Mouse (Mus musculus): ENCODE measurements around the gene Rapgef6. TPM values are rescaled to one million over a fixed set of nuclear protein-coding genes. Genes with fewer than 3 reads are reported as not detected.
A peak's percentile ranks its signal among the peaks of the same experiment; 100 is the strongest.

Rapgef6 gene
- polyA plus RNA-seq, 1 experiment from 2014 or later: 23.9 TPM

GRCm38 (mm10) chr11:54739012-54739750 lies 216.5 kb downstream of the Rapgef6 start:
- DNase-seq (no peak), ATAC-seq (ENCODE audit: low read depth) (peak; percentile 53; the same call in 1 of the 2 replicates)

GRCm38 (mm10) chr11:54741330-54741729 lies 218.7 kb downstream of the Rapgef6 start:
- Histone ChIP-seq H3K27ac (no peak overlapping the region), H3K4me3 (replicated peaks) (no peak overlapping the region), H3K27me3 (no peaks in the 10 kb centered on the region), H3K9me3 (replicated peaks) (no peaks in the 10 kb centered on the region), H3K36me3 (peaks cover 19% of the 10 kb centered on the region), H3K4me2 (no peak overlapping the region), H3K4me1 (replicated peaks) (peaks cover 17% of the 10 kb centered on the region), H3K9ac (no peak overlapping the region)
- DNase-seq: no peak
- WGBS (ENCODE audit: insufficient replicate concordance): 56% methylated on average over 2 of the region's 2 CpGs
- no peak for ATAC-seq (ENCODE audit: low read depth)

More at GRCm38 (mm10) chr11:54739012-54739750, 216.5 kb downstream of the Rapgef6 start:
- Histone ChIP-seq H3K9me3 (replicated peaks) (no peaks in the 10 kb centered on the region), H3K9ac (no peak overlapping the region), H3K4me2 (no peak overlapping the region), H3K27ac (no peak overlapping the region), H3K4me1 (replicated peaks) (peaks cover 19% of the 10 kb centered on the region), H3K27me3 (no peaks in the 10 kb centered on the region), H3K4me3 (replicated peaks) (no peak overlapping the region), H3K36me3 (peaks cover 19% of the 10 kb centered on the region)
- 74% methylated on average over 4 of the region's 4 CpGs for WGBS (ENCODE audit: insufficient replicate concordance)

GRCm38 (mm10) chr11:54744231-54744630 lies 221.6 kb downstream of the Rapgef6 start:
- peaks cover 5% of the 10 kb centered on the region for H3K4me1 ChIP-seq (replicated peaks)
- H3K27ac ChIP-seq: no peak overlapping the region
- no peak overlapping the region for H3K4me2 ChIP-seq
- WGBS (ENCODE audit: insufficient replicate concordance): 74% methylated on average over 1 of the region's 1 CpGs
- no peak overlapping the region for H3K4me3 ChIP-seq (replicated peaks)
- H3K9ac ChIP-seq: no peak overlapping the region
- no peaks in the 10 kb centered on the region for H3K9me3 ChIP-seq (replicated peaks)
- H3K36me3 ChIP-seq: peaks cover 9% of the 10 kb centered on the region; the same call in 1 of the 2 replicates
- ATAC-seq (ENCODE audit: low read depth): no peak
- H3K27me3 ChIP-seq: no peaks in the 10 kb centered on the region
- no peak for DNase-seq

Small RNAs within 50 kb of the gene (microRNA-seq; reads per million reads assigned to microRNA genes)
- gene Gm26116: not detected

Other genes starting within 250 kb of the Rapgef6 start
- gene Acsl6, start 219.0 kb upstream of the Rapgef6 start, polyA plus RNA-seq (2015; fragmentation: Nextera tagmentation; extraction: Ambion mirVana): 1.2 and 1.9 TPM in 2 replicates
- not detected in 2 replicates for gene Meikin, start 152.2 kb upstream of the Rapgef6 start, polyA plus RNA-seq (2015; fragmentation: Nextera tagmentation; extraction: Ambion mirVana)
- 3.2 and 4.6 TPM in 2 replicates for gene Fnip1, start 84.6 kb upstream of the Rapgef6 start, polyA plus RNA-seq (2015; fragmentation: Nextera tagmentation; extraction: Ambion mirVana)